Mouse (Mus musculus): ENCODE measurements around the gene AI854703. TPM values are rescaled to one million over a fixed set of nuclear protein-coding genes. Genes with fewer than 3 reads are reported as not detected.

AI854703 gene
- 0.71 and 0.78 TPM in 2 replicates for polyA plus RNA-seq (2012; rRNA removed)

GRCm38 (mm10) chr6:48626464-48626863 is at the start of gene AI854703:
Gene AI854703, plus strand, starts transcription at chr6:48626764.

GRCm38 (mm10) chr6:48589194-48589750 is 37.3 kb upstream of the AI854703 start, which contains the start of gene Gm45021:
Gene Gm45021, plus strand, starts transcription at chr6:48589610.

GRCm38 (mm10) chr6:48593158-48594042 is 33.2 kb upstream of the AI854703 start, which contains the start of the genes Repin1 and Gm44965:
Gene Repin1, plus strand, starts transcription at chr6:48593883.
Gene Gm44965, plus strand, starts transcription at chr6:48593941.

GRCm38 (mm10) chr6:48601271-48602079 is 25.1 kb upstream of the AI854703 start, which contains the start of gene Zfp775:
Gene Zfp775, plus strand, starts transcription at chr6:48602063.

GRCm38 (mm10) chr6:48646995-48647394 is 20.4 kb downstream of the AI854703 start, which contains the start of gene Gimap8:
Gene Gimap8, plus strand, starts transcription at chr6:48647234.

GRCm38 (mm10) chr6:48675931-48676859 is 49.6 kb downstream of the AI854703 start, which contains the start of gene Gimap9:
Gene Gimap9, plus strand, starts transcription at chr6:48676129.

Other genes with a start within 250 kb of the AI854703 start
- gene Krba1, start 231.2 kb upstream of the AI854703 start, polyA plus RNA-seq (2012; rRNA removed): 5.9 and 7.2 TPM in 2 replicates
- 19.5 and 20.3 TPM in 2 replicates for gene Zfp467, start 180.9 kb upstream of the AI854703 start, polyA plus RNA-seq (2012; rRNA removed)
- gene Sspo, start 178.5 kb upstream of the AI854703 start, polyA plus RNA-seq (2012; rRNA removed): 0.24 and 0.50 TPM in 2 replicates
- gene Atp6v0e2, start 89.1 kb upstream of the AI854703 start, polyA plus RNA-seq (2012; rRNA removed): 13.9 and 14.1 TPM in 2 replicates
- gene Lrrc61, start 72.0 kb upstream of the AI854703 start, polyA plus RNA-seq (2012; rRNA removed): 6.2 and 7.2 TPM in 2 replicates
- 46.6 and 47.3 TPM in 2 replicates for gene Rarres2, start 54.0 kb upstream of the AI854703 start, polyA plus RNA-seq (2012; rRNA removed)
- gene Gm45021, start 37.2 kb upstream of the AI854703 start, polyA plus RNA-seq (2012; rRNA removed): not detected in 2 replicates
- gene Repin1, start 32.9 kb upstream of the AI854703 start, polyA plus RNA-seq (2012; rRNA removed): 13.2 and 15.6 TPM in 2 replicates
- not detected in 2 replicates for gene Gm44965, start 32.8 kb upstream of the AI854703 start, polyA plus RNA-seq (2012; rRNA removed)
- gene Zfp775, start 24.7 kb upstream of the AI854703 start, polyA plus RNA-seq (2012; rRNA removed): 2.3 and 3.2 TPM in 2 replicates
- gene Gimap8, start 20.5 kb downstream of the AI854703 start, polyA plus RNA-seq (2012; rRNA removed): 0.26 and 0.52 TPM in 2 replicates
- gene Gimap9, start 49.4 kb downstream of the AI854703 start, polyA plus RNA-seq (2012; rRNA removed): 0.23 TPM in 1 of 2 replicates, not detected in the other
- 0.98 and 1.2 TPM in 2 replicates for gene Gimap4, start 57.8 kb downstream of the AI854703 start, polyA plus RNA-seq (2012; rRNA removed)
- gene Gimap6, start 81.5 kb downstream of the AI854703 start, polyA plus RNA-seq (2012; rRNA removed): 0.57 and 1.1 TPM in 2 replicates
- gene Gm28053, start 91.8 kb downstream of the AI854703 start, polyA plus RNA-seq (2012; rRNA removed): not detected in 2 replicates
- 0.05 TPM in 1 of 2 replicates, not detected in the other for gene Gimap7, start 91.9 kb downstream of the AI854703 start, polyA plus RNA-seq (2012; rRNA removed)
- gene Gimap1, start 112.3 kb downstream of the AI854703 start, polyA plus RNA-seq (2012; rRNA removed): 1.3 and 3.6 TPM in 2 replicates
- gene Gimap5, start 119.4 kb downstream of the AI854703 start, polyA plus RNA-seq (2012; rRNA removed): 0.89 and 1.6 TPM in 2 replicates
- 0.25 and 0.55 TPM in 2 replicates for gene Gimap3, start 144.1 kb downstream of the AI854703 start, polyA plus RNA-seq (2012; rRNA removed)
- gene Tmem176a, start 214.2 kb downstream of the AI854703 start, polyA plus RNA-seq (2012; rRNA removed): 59.3 and 80.5 TPM in 2 replicates
- 108 and 110 TPM in 2 replicates for gene Tmem176b, start 214.7 kb downstream of the AI854703 start, polyA plus RNA-seq (2012; rRNA removed)
- 0.11 and 0.17 TPM in 2 replicates for gene Aoc1, start 246.1 kb downstream of the AI854703 start, polyA plus RNA-seq (2012; rRNA removed)